Comparison of ENCODE assay signal across 8 mouse cellular contexts in the genomic region with DNA sequence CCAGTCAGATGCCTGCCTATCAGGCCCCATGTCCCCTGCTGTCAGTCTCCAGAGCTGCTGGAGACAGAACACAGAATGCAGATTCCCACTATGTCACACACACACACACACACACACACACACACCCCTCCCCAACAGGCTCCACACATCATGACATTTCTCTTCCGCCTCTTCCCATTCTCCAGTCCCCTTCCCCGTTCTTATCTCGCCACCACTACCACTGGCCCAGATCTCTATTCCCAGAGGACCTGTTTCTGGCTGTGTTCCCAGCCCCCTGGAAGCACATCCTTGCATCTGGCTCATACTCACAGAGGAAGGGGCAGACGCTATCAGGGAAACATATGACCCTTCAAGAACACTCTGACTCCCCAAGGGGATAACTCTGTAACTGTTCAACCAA. TPM values are rescaled to one million over a fixed set of nuclear protein-coding genes. Genes with fewer than 3 reads are reported as not detected.
A peak's percentile ranks its signal among the peaks of the same experiment; 100 is the strongest.
DNase-seq lines count a peak whose midpoint lies in the region; ATAC-seq and TF ChIP-seq lines count a peak whose summit lies in the region.

No protein-coding gene starts in this region.

- ATAC-seq in hindbrain, postnatal 0 days: no peak
- no peak for ATAC-seq in liver, embryonic 13.5 days (ENCODE audit: low read depth)
- no peak for ATAC-seq in stomach, embryonic 14.5 days (ENCODE audit: insufficient number of reproducible peaks, insufficient read depth, low FRiP score, low read depth)
- ATAC-seq in erythroid progenitor cell, adult 5-6 weeks (replicated peaks; ENCODE audit: low FRiP score, poor library complexity, severe bottlenecking): no peak

- H3K36me3 ChIP-seq in hindbrain, postnatal 0 days (ENCODE audit: insufficient read depth, low read length): peaks cover 10% of the 10 kb centered on the region
- H3K36me3 ChIP-seq in liver, embryonic 13.5 days: peaks cover 21% of the 10 kb centered on the region
- H3K36me3 ChIP-seq in stomach, embryonic 14.5 days (ENCODE audit: control insufficient read depth, insufficient read depth, low read length): peaks cover 18% of the 10 kb centered on the region

- TF ChIP-seq POLR2A in cerebellum, adult 2 months (IDR thresholded peaks at IDR 0.05; ENCODE audit: borderline replicate concordance, insufficient read depth, low read length): no peak

- WGBS in hindbrain, postnatal 0 days: 17% methylated on average over 4 of the region's 4 CpGs
- whole genome bisulfite sequencing in liver, embryonic 13.5 days (ENCODE audit: insufficient replicate concordance): 34% methylated on average over 4 of the region's 4 CpGs
- 10% methylated on average over 4 of the region's 4 CpGs for WGBS in stomach, embryonic 14.5 days
- WGBS in cerebellum, adult 2 months: 42% methylated on average over 4 of the region's 4 CpGs

- peak; percentile 62 to 74 for DNase-seq in adrenal gland, postnatal 36 days
- DNase-seq in gastrocnemius, postnatal 10 days: peak; percentile 44
- DNase-seq in hindbrain, postnatal 0 days (ENCODE audit: low spot score): no peak
- DNase-seq in liver, embryonic 13.5 days: no peak
- no peak for DNase-seq in spleen, postnatal 14 days (ENCODE audit: low spot score in 2 of 2)
- DNase-seq in cerebellum, adult 2 months: no peak

- peak overlapping the region; percentile 86 for H3K4me2 ChIP-seq in hindbrain, postnatal 0 days (ENCODE audit: low read depth, low read length)
- H3K4me2 ChIP-seq in liver, embryonic 13.5 days: peak overlapping the region; percentile 99
- H3K4me2 ChIP-seq in stomach, embryonic 14.5 days (replicated peaks; ENCODE audit: low read depth, low read length): peak overlapping the region; percentile 89

- TF ChIP-seq CTCF in hindbrain, postnatal 0 days (IDR thresholded peaks at IDR 0.05; ENCODE audit: low read depth): no peak
- no peak for TF ChIP-seq CTCF in cerebellum, adult 2 months (IDR thresholded peaks at IDR 0.05; ENCODE audit: borderline replicate concordance, insufficient read depth, low read depth, low read length)

- H3K4me1 ChIP-seq in hindbrain, postnatal 0 days (ENCODE audit: insufficient read depth, low read length): peaks cover 9% of the 10 kb centered on the region
- peaks cover 78% of the 10 kb centered on the region for H3K4me1 ChIP-seq in liver, embryonic 13.5 days (replicated peaks)
- H3K4me1 ChIP-seq in stomach, embryonic 14.5 days (ENCODE audit: control insufficient read depth, insufficient read depth, low read length): peaks cover 37% of the 10 kb centered on the region
- peaks cover 9% of the 10 kb centered on the region; the same call in 1 of the 2 replicates for H3K4me1 ChIP-seq in cerebellum, adult 2 months (ENCODE audit: control insufficient read depth, insufficient read depth, low read length)

- 0 out of 2 replicates have a peak overlapping the region, but pooled peaks have one; percentile 86 for H3K9ac ChIP-seq in hindbrain, postnatal 0 days (replicated peaks; ENCODE audit: low read length)
- peak overlapping the region; percentile 92 for H3K9ac ChIP-seq in liver, embryonic 13.5 days
- peak overlapping the region; percentile 29; the same call in 1 of the 2 replicates for H3K9ac ChIP-seq in stomach, embryonic 14.5 days (replicated peaks; ENCODE audit: low read depth, low read length)

- H3K27ac ChIP-seq in hindbrain, postnatal 0 days: 0 out of 2 replicates have a peak overlapping the region, but pooled peaks have one; percentile 11
- peak overlapping the region; percentile 99 for H3K27ac ChIP-seq in liver, embryonic 13.5 days
- peak overlapping the region; percentile 18; the same call in 1 of the 2 replicates for H3K27ac ChIP-seq in stomach, embryonic 14.5 days (ENCODE audit: low read length)
- H3K27ac ChIP-seq in cerebellum, adult 2 months (ENCODE audit: insufficient read depth, low read length): no peak overlapping the region

- H3K4me3 ChIP-seq in hindbrain, postnatal 0 days (ENCODE audit: low read length): no peak overlapping the region
- H3K4me3 ChIP-seq in liver, embryonic 13.5 days (replicated peaks): peak overlapping the region; percentile 87
- H3K4me3 ChIP-seq in stomach, embryonic 14.5 days (ENCODE audit: low read depth, low read length): peak overlapping the region; percentile 80
- no peak overlapping the region for H3K4me3 ChIP-seq in cerebellum, adult 2 months (replicated peaks; ENCODE audit: insufficient read depth, low read depth, low read length)

- H3K27me3 ChIP-seq in hindbrain, postnatal 0 days (ENCODE audit: insufficient read depth, low read length): no peaks in the 10 kb centered on the region
- H3K27me3 ChIP-seq in liver, embryonic 13.5 days: no peaks in the 10 kb centered on the region
- H3K27me3 ChIP-seq in stomach, embryonic 14.5 days (ENCODE audit: control insufficient read depth, insufficient read depth, low read length): no peaks in the 10 kb centered on the region
- no peaks in the 10 kb centered on the region for H3K27me3 ChIP-seq in cerebellum, adult 2 months (ENCODE audit: control insufficient read depth, insufficient read depth, low read length)

- no peaks in the 10 kb centered on the region for H3K9me3 ChIP-seq in hindbrain, postnatal 0 days (ENCODE audit: low read length)
- no peaks in the 10 kb centered on the region for H3K9me3 ChIP-seq in liver, embryonic 13.5 days (replicated peaks)
- H3K9me3 ChIP-seq in stomach, embryonic 14.5 days (ENCODE audit: control insufficient read depth, low read depth, low read length): no peaks in the 10 kb centered on the region

RNA-seq across cellular contexts. Expression of a gene that starts 2.3 kb away (rescaled TPM):
- total RNA-seq in adrenal gland, postnatal 36 days (2021): 10 to 100 TPM; 43.8 to 62.6 TPM
- total RNA-seq in gastrocnemius, postnatal 10 days (2021): 10 to 100 TPM; 39.9 to 45.3 TPM
- total RNA-seq in hindbrain, postnatal 0 days (2014; rRNA removed): 35.1 and 43.2 TPM in 2 replicates
- polyA plus RNA-seq in hindbrain, postnatal 0 days (2015; fragmentation: Nextera tagmentation; extraction: Ambion mirVana): 5.8 and 6.2 TPM in 2 replicates
- polyA plus RNA-seq in liver, embryonic 13.5 days (2015; fragmentation: Nextera tagmentation; extraction: Ambion mirVana): 5.2 and 6.2 TPM in 2 replicates
- polyA plus RNA-seq in stomach, embryonic 14.5 days (2014; fragmentation: Nextera tagmentation; extraction: Ambion mirVana): 21.9 and 23.0 TPM in 2 replicates
- total RNA-seq in erythroid progenitor cell, adult 5-6 weeks (2015; ENCODE audit: low replicate concordance): 62.3 and 81.3 TPM in 2 replicates
- 133 and 140 TPM in 2 replicates for total RNA-seq in erythroid progenitor cell, adult 5-6 weeks (2017; ENCODE audit: low replicate concordance)
- polyA plus RNA-seq in cerebellum, adult 2 months (2012; rRNA removed): 31.1 and 31.3 TPM in 2 replicates

RNA-seq across cellular contexts. Expression of a gene that starts 23.1 kb away (rescaled TPM):
- 10 to 100 TPM; 10.2 to 13.3 TPM for total RNA-seq in adrenal gland, postnatal 36 days (2021)
- total RNA-seq in gastrocnemius, postnatal 10 days (2021): 10 to 100 TPM; 12.0 to 15.4 TPM
- total RNA-seq in hindbrain, postnatal 0 days (2014; rRNA removed): 166 and 183 TPM in 2 replicates
- 75.0 and 83.1 TPM in 2 replicates for polyA plus RNA-seq in hindbrain, postnatal 0 days (2015; fragmentation: Nextera tagmentation; extraction: Ambion mirVana)
- 1.4 and 1.5 TPM in 2 replicates for polyA plus RNA-seq in liver, embryonic 13.5 days (2015; fragmentation: Nextera tagmentation; extraction: Ambion mirVana)
- polyA plus RNA-seq in stomach, embryonic 14.5 days (2014; fragmentation: Nextera tagmentation; extraction: Ambion mirVana): 34.4 TPM in 2 replicates
- total RNA-seq in erythroid progenitor cell, adult 5-6 weeks (2015; ENCODE audit: low replicate concordance): not detected in 2 replicates
- total RNA-seq in erythroid progenitor cell, adult 5-6 weeks (2017; ENCODE audit: low replicate concordance): 0.77 TPM in 1 of 2 replicates, not detected in the other
- 65.4 and 69.7 TPM in 2 replicates for polyA plus RNA-seq in cerebellum, adult 2 months (2012; rRNA removed)

RNA-seq across cellular contexts. Expression of a gene that starts 36.8 kb away (rescaled TPM):
- 1 to 10 TPM in 1 of 2 experiments, under 1 TPM in 1; 0.83 to 1.1 TPM for total RNA-seq in adrenal gland, postnatal 36 days (2021)
- not detected for total RNA-seq in gastrocnemius, postnatal 10 days (2021)
- not detected in 2 replicates for total RNA-seq in hindbrain, postnatal 0 days (2014; rRNA removed)
- polyA plus RNA-seq in hindbrain, postnatal 0 days (2015; fragmentation: Nextera tagmentation; extraction: Ambion mirVana): not detected in 2 replicates
- polyA plus RNA-seq in liver, embryonic 13.5 days (2015; fragmentation: Nextera tagmentation; extraction: Ambion mirVana): not detected in 2 replicates
- not detected in 2 replicates for polyA plus RNA-seq in stomach, embryonic 14.5 days (2014; fragmentation: Nextera tagmentation; extraction: Ambion mirVana)
- not detected in 2 replicates for total RNA-seq in erythroid progenitor cell, adult 5-6 weeks (2015; ENCODE audit: low replicate concordance)
- not detected in 2 replicates for total RNA-seq in erythroid progenitor cell, adult 5-6 weeks (2017; ENCODE audit: low replicate concordance)
- polyA plus RNA-seq in cerebellum, adult 2 months (2012; rRNA removed): not detected in 2 replicates

RNA-seq across cellular contexts. Expression of a gene that starts 36.8 kb away (rescaled TPM):
- total RNA-seq in adrenal gland, postnatal 36 days (2021): 10 to 100 TPM; 55.6 to 67.1 TPM
- 10 to 100 TPM; 21.7 to 30.4 TPM for total RNA-seq in gastrocnemius, postnatal 10 days (2021)
- 31.2 and 42.4 TPM in 2 replicates for total RNA-seq in hindbrain, postnatal 0 days (2014; rRNA removed)
- polyA plus RNA-seq in hindbrain, postnatal 0 days (2015; fragmentation: Nextera tagmentation; extraction: Ambion mirVana): 42.7 and 42.9 TPM in 2 replicates
- polyA plus RNA-seq in liver, embryonic 13.5 days (2015; fragmentation: Nextera tagmentation; extraction: Ambion mirVana): 27.4 and 34.3 TPM in 2 replicates
- 60.0 and 61.2 TPM in 2 replicates for polyA plus RNA-seq in stomach, embryonic 14.5 days (2014; fragmentation: Nextera tagmentation; extraction: Ambion mirVana)
- total RNA-seq in erythroid progenitor cell, adult 5-6 weeks (2015; ENCODE audit: low replicate concordance): 80.0 and 121 TPM in 2 replicates
- 72.0 and 75.4 TPM in 2 replicates for total RNA-seq in erythroid progenitor cell, adult 5-6 weeks (2017; ENCODE audit: low replicate concordance)
- 24.1 and 24.2 TPM in 2 replicates for polyA plus RNA-seq in cerebellum, adult 2 months (2012; rRNA removed)

RNA-seq across cellular contexts. Expression of a gene that starts 55.1 kb away (rescaled TPM):
- 10 to 100 TPM; 75.5 to 84.3 TPM for total RNA-seq in adrenal gland, postnatal 36 days (2021)
- total RNA-seq in gastrocnemius, postnatal 10 days (2021): 10 to 100 TPM; 53.6 to 57.6 TPM
- 52.9 and 68.7 TPM in 2 replicates for total RNA-seq in hindbrain, postnatal 0 days (2014; rRNA removed)
- polyA plus RNA-seq in hindbrain, postnatal 0 days (2015; fragmentation: Nextera tagmentation; extraction: Ambion mirVana): 20.1 and 23.4 TPM in 2 replicates
- 14.7 and 15.5 TPM in 2 replicates for polyA plus RNA-seq in liver, embryonic 13.5 days (2015; fragmentation: Nextera tagmentation; extraction: Ambion mirVana)
- polyA plus RNA-seq in stomach, embryonic 14.5 days (2014; fragmentation: Nextera tagmentation; extraction: Ambion mirVana): 30.1 and 30.3 TPM in 2 replicates
- 24.5 and 26.0 TPM in 2 replicates for total RNA-seq in erythroid progenitor cell, adult 5-6 weeks (2015; ENCODE audit: low replicate concordance)
- 49.9 and 91.9 TPM in 2 replicates for total RNA-seq in erythroid progenitor cell, adult 5-6 weeks (2017; ENCODE audit: low replicate concordance)
- polyA plus RNA-seq in cerebellum, adult 2 months (2012; rRNA removed): 69.4 and 71.7 TPM in 2 replicates

Comparison
In these comparisons a context has a peak if more than half of its experiments do, and no peak if none do; other contexts are left out.
1. DNase-seq: peak in adrenal gland, postnatal 36 days (2 of 2) and gastrocnemius, postnatal 10 days (single experiment); none in hindbrain, postnatal 0 days (single experiment), liver, embryonic 13.5 days (single experiment), spleen, postnatal 14 days (0 of 2) and cerebellum, adult 2 months (0 of 2).
2. H3K4me3 ChIP-seq: peak in liver, embryonic 13.5 days (single experiment) and stomach, embryonic 14.5 days (single experiment); none in hindbrain, postnatal 0 days (single experiment) and cerebellum, adult 2 months (single experiment).
3. H3K9ac ChIP-seq: peak in every context shown above with its lines; median percentile 92 in liver, embryonic 13.5 days; 86 in hindbrain, postnatal 0 days; 29 in stomach, embryonic 14.5 days.
4. RNA of a gene that starts 23.1 kb away (total RNA-seq): 166 to 183 TPM in hindbrain, postnatal 0 days, 12.0 to 15.4 TPM in gastrocnemius, postnatal 10 days and 10.2 to 13.3 TPM in adrenal gland, postnatal 36 days; 0.77 TPM in erythroid progenitor cell, adult 5-6 weeks; every median in the first group is over 4 times any median in the second.
5. Peak in every context shown above with its lines, with median percentiles within 50 percentile points of each other: H3K4me2 ChIP-seq.